Mouse (Mus musculus) forebrain, embryonic 10.5 days (tissue): Measurements from ENCODE around the gene Socs3. TPM values are rescaled to one million over a fixed set of nuclear protein-coding genes. Genes with fewer than 3 reads are reported as not detected.

Experiments used
- microRNA-seq: library from miRNA; unstranded; fragments of <30 nt; microRNA quantifications from one replicate; pipeline ENCODE4, GENCODE M21; 2017
- polyA plus RNA-seq: library from polyadenylated mRNA; unstranded; fragments of >200 nt; fragmentation: Nextera tagmentation; extraction: Ambion mirVana; gene quantifications from 2 replicates; pipeline ENCODE4 v1.2.1, GENCODE M21; 2016

Socs3 gene
- polyA plus RNA-seq, 1 experiment from 2014 or later, result 13.6 TPM

Small RNAs within 50 kb of the gene (microRNA-seq; reads per million reads assigned to microRNA genes)
- not detected for gene Mir6933

Other genes starting within 250 kb of the Socs3 start
- gene Tmc8, start 188.0 kb downstream of the Socs3 start, polyA plus RNA-seq, result 1.4 and 1.5 TPM in 2 replicates
- 11.0 and 12.2 TPM in 2 replicates for gene Tmc6, start 187.8 kb downstream of the Socs3 start, polyA plus RNA-seq
- gene 6030468B19Rik, start 172.4 kb downstream of the Socs3 start, polyA plus RNA-seq, result 1.8 and 3.2 TPM in 2 replicates
- 0.17 and 0.58 TPM in 2 replicates for gene Gm20708, start 160.4 kb downstream of the Socs3 start, polyA plus RNA-seq
- 36.9 and 38.0 TPM in 2 replicates for gene Syngr2, start 160.4 kb downstream of the Socs3 start, polyA plus RNA-seq
- gene Afmid, start 144.1 kb downstream of the Socs3 start, polyA plus RNA-seq, result 4.0 and 4.8 TPM in 2 replicates
- gene Tk1, start 144.0 kb downstream of the Socs3 start, polyA plus RNA-seq, result 167 and 178 TPM in 2 replicates
- gene Birc5, start 120.8 kb downstream of the Socs3 start, polyA plus RNA-seq, result 412 and 424 TPM in 2 replicates
- not detected in 2 replicates for gene Tmem235, start 109.3 kb downstream of the Socs3 start, polyA plus RNA-seq
- 4.4 and 6.4 TPM in 2 replicates for gene Tha1, start 96.6 kb downstream of the Socs3 start, polyA plus RNA-seq
- gene Pgs1, start 16.2 kb upstream of the Socs3 start, polyA plus RNA-seq, result 43.8 and 44.7 TPM in 2 replicates
- 0.18 and 0.27 TPM in 2 replicates for gene Dnah17, start 160.6 kb upstream of the Socs3 start, polyA plus RNA-seq